Mouse (Mus musculus): ENCODE measurements around the gene Hoxb1. TPM values are rescaled to one million over a fixed set of nuclear protein-coding genes. Genes with fewer than 3 reads are reported as not detected.

The Hoxb1 gene
- polyA plus RNA-seq, 1 experiment from 2014 or later = not detected

GRCm38 (mm10) chr11:96336597-96336996, 29.0 kb upstream of the Hoxb1 start:
- peaks cover 48% of the 10 kb centered on the region for H3K4me1 ChIP-seq

GRCm38 (mm10) chr11:96337026-96337425, 28.5 kb upstream of the Hoxb1 start:
- Histone ChIP-seq H3K4me1 (peaks cover 44% of the 10 kb centered on the region), H3K9ac (peak overlapping the region; percentile 10), H3K36me3 (no peaks in the 10 kb centered on the region), H3K4me2 (peak overlapping the region; percentile 80), H3K4me3 (peak overlapping the region; percentile 48), H3K27ac (peak overlapping the region; percentile 99), H3K9me3 (no peaks in the 10 kb centered on the region), H3K27me3 (peaks cover 72% of the 10 kb centered on the region)
- ATAC-seq (ENCODE audit: borderline replicate concordance, extremely low read depth, low FRiP score, low TSS enrichment) = no peak
- 10% methylated on average over 6 of the region's 6 CpGs for WGBS

More at GRCm38 (mm10) chr11:96336597-96336996, 29.0 kb upstream of the Hoxb1 start:
- Histone ChIP-seq H3K9ac (peak overlapping the region; percentile 10), H3K4me3 (peak overlapping the region; percentile 48), H3K36me3 (no peaks in the 10 kb centered on the region), H3K9me3 (no peaks in the 10 kb centered on the region), H3K4me2 (peak overlapping the region; percentile 80), H3K27me3 (peaks cover 72% of the 10 kb centered on the region), H3K27ac (peak overlapping the region; percentile 99)
- no peak for ATAC-seq (ENCODE audit: borderline replicate concordance, extremely low read depth, low FRiP score, low TSS enrichment)
- WGBS = 18% methylated on average over 2 of the region's 2 CpGs

GRCm38 (mm10) chr11:96338957-96339855, 26.3 kb upstream of the Hoxb1 start:
- H3K27ac ChIP-seq = peak overlapping the region; percentile 99
- H3K4me2 ChIP-seq = peak overlapping the region; percentile 80
- H3K27me3 ChIP-seq = peaks cover 72% of the 10 kb centered on the region
- 27% methylated on average over 7 of the region's 7 CpGs for WGBS
- peak overlapping the region; percentile 48 for H3K4me3 ChIP-seq
- ATAC-seq (ENCODE audit: borderline replicate concordance, extremely low read depth, low FRiP score, low TSS enrichment) = no peak
- H3K9me3 ChIP-seq = no peaks in the 10 kb centered on the region
- H3K9ac ChIP-seq = peak overlapping the region; percentile 32
- H3K36me3 ChIP-seq = no peaks in the 10 kb centered on the region
- H3K4me1 ChIP-seq = peaks cover 46% of the 10 kb centered on the region

- Histone ChIP-seq H3K4me2 (peak overlapping the region; percentile 80), H3K27me3 (peaks cover 72% of the 10 kb centered on the region), H3K4me1 (peaks cover 48% of the 10 kb centered on the region), H3K9ac (peak overlapping the region; percentile 40), H3K9me3 (no peaks in the 10 kb centered on the region), H3K27ac (peak overlapping the region; percentile 99), H3K4me3 (peak overlapping the region; percentile 48), H3K36me3 (no peaks in the 10 kb centered on the region)
- 0% methylated on average over 32 of the region's 36 CpGs for WGBS
- peak; percentile 47 for ATAC-seq (ENCODE audit: borderline replicate concordance, extremely low read depth, low FRiP score, low TSS enrichment)
Observed at GRCm38 (mm10) chr11:96340698-96341365, 24.7 kb upstream of the Hoxb1 start.

GRCm38 (mm10) chr11:96341701-96342575, 23.6 kb upstream of the Hoxb1 start:
- peaks cover 46% of the 10 kb centered on the region for H3K4me1 ChIP-seq
- H3K27me3 ChIP-seq = peaks cover 73% of the 10 kb centered on the region
- 2% methylated on average over 40 of the region's 40 CpGs for WGBS

GRCm38 (mm10) chr11:96342576-96342930, 23.0 kb upstream of the Hoxb1 start:
- ATAC-seq (ENCODE audit: borderline replicate concordance, extremely low read depth, low FRiP score, low TSS enrichment) = no peak
- Histone ChIP-seq H3K36me3 (no peaks in the 10 kb centered on the region), H3K9ac (peak overlapping the region; percentile 70), H3K9me3 (no peaks in the 10 kb centered on the region), H3K27me3 (peaks cover 71% of the 10 kb centered on the region), H3K4me1 (peaks cover 45% of the 10 kb centered on the region), H3K27ac (peak overlapping the region; percentile 99), H3K4me3 (peak overlapping the region; percentile 48), H3K4me2 (peak overlapping the region; percentile 80)
- WGBS = 11% methylated on average over 4 of the region's 4 CpGs

More at GRCm38 (mm10) chr11:96341701-96342575, 23.6 kb upstream of the Hoxb1 start:
- H3K9me3 ChIP-seq = no peaks in the 10 kb centered on the region
- no peaks in the 10 kb centered on the region for H3K36me3 ChIP-seq
- ATAC-seq (ENCODE audit: borderline replicate concordance, extremely low read depth, low FRiP score, low TSS enrichment) = no peak
- H3K27ac ChIP-seq = peak overlapping the region; percentile 99
- H3K4me2 ChIP-seq = peak overlapping the region; percentile 80
- H3K4me3 ChIP-seq = peak overlapping the region; percentile 48
- H3K9ac ChIP-seq = peak overlapping the region; percentile 70

GRCm38 (mm10) chr11:96343206-96343745, 22.3 kb upstream of the Hoxb1 start:
- Histone ChIP-seq H3K4me3 (peak overlapping the region; percentile 18), H3K27ac (peak overlapping the region; percentile 99), H3K4me1 (peaks cover 44% of the 10 kb centered on the region), H3K4me2 (peak overlapping the region; percentile 80), H3K9ac (peak overlapping the region; percentile 70), H3K9me3 (no peaks in the 10 kb centered on the region), H3K27me3 (peaks cover 70% of the 10 kb centered on the region), H3K36me3 (no peaks in the 10 kb centered on the region)
- WGBS = 20% methylated on average over 2 of the region's 2 CpGs
- ATAC-seq (ENCODE audit: borderline replicate concordance, extremely low read depth, low FRiP score, low TSS enrichment) = no peak

GRCm38 (mm10) chr11:96344061-96344877, 21.3 kb upstream of the Hoxb1 start:
- H3K4me2 ChIP-seq = peak overlapping the region; percentile 80
- peak overlapping the region; percentile 34 for H3K4me3 ChIP-seq

GRCm38 (mm10) chr11:96344878-96345159, 20.7 kb upstream of the Hoxb1 start:
- Histone ChIP-seq H3K4me1 (peaks cover 43% of the 10 kb centered on the region), H3K4me3 (peak overlapping the region; percentile 34), H3K36me3 (no peaks in the 10 kb centered on the region), H3K4me2 (peak overlapping the region; percentile 80), H3K9me3 (no peaks in the 10 kb centered on the region), H3K27me3 (peaks cover 65% of the 10 kb centered on the region), H3K9ac (peak overlapping the region; percentile 70), H3K27ac (peak overlapping the region; percentile 99)
- ATAC-seq (ENCODE audit: borderline replicate concordance, extremely low read depth, low FRiP score, low TSS enrichment) = no peak
- WGBS = 24% methylated on average over 6 of the region's 6 CpGs

More at GRCm38 (mm10) chr11:96344061-96344877, 21.3 kb upstream of the Hoxb1 start:
- Histone ChIP-seq H3K27me3 (peaks cover 65% of the 10 kb centered on the region), H3K9ac (peak overlapping the region; percentile 70), H3K9me3 (no peaks in the 10 kb centered on the region), H3K36me3 (no peaks in the 10 kb centered on the region), H3K27ac (peak overlapping the region; percentile 99), H3K4me1 (peaks cover 41% of the 10 kb centered on the region)
- no peak for ATAC-seq (ENCODE audit: borderline replicate concordance, extremely low read depth, low FRiP score, low TSS enrichment)
- WGBS = 12% methylated on average over 37 of the region's 40 CpGs

- H3K27me3 ChIP-seq = peaks cover 65% of the 10 kb centered on the region
- H3K27ac ChIP-seq = peak overlapping the region; percentile 99
- H3K4me2 ChIP-seq = peak overlapping the region; percentile 80
- 2% methylated on average over 33 of the region's 56 CpGs for WGBS
- ATAC-seq (ENCODE audit: borderline replicate concordance, extremely low read depth, low FRiP score, low TSS enrichment) = no peak
- H3K4me3 ChIP-seq = peak overlapping the region; percentile 34
- peak overlapping the region; percentile 70 for H3K9ac ChIP-seq
- no peaks in the 10 kb centered on the region for H3K36me3 ChIP-seq
- no peaks in the 10 kb centered on the region for H3K9me3 ChIP-seq
- H3K4me1 ChIP-seq = peaks cover 47% of the 10 kb centered on the region
Observed at GRCm38 (mm10) chr11:96345220-96345892, 20.2 kb upstream of the Hoxb1 start.

All from lung, embryonic 15.5 days (tissue).